Mouse (Mus musculus) urinary bladder, postnatal 14 days (tissue): ENCODE measurements around the gene Ccnt1.
"Not testable (repeated sequence)": the region's sequence is repeated elsewhere in the genome, so short reads cannot be mapped to it uniquely, and the experiment has no call there.

Source experiments
- DNase-seq: peaks from one replicate; pipeline ENCODE4 v3.0.0; 2021; ENCODE audit warnings: low spot score

The Ccnt1 gene

DNA sequence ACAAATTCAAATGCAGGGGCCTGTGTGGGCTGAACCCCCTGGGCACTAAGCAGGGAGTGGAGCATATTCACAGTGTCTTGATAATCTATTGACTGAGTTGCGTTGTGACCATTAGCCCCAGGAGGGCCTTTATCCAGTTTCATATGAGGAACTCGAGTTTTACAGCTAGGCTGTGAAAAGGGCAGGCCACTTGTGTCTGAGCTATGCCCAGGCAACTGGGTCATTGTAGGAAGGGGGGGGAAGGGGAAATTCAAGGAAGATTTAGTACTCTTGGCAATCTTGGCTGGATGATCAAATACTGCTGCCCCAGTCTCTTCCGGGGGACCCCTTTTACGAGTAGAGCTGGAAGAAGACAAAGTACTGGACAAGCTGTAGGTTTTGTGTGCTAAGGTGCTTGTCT, 27.4 kb downstream of the Ccnt1 start:
- DNase-seq, result no peak

DNA sequence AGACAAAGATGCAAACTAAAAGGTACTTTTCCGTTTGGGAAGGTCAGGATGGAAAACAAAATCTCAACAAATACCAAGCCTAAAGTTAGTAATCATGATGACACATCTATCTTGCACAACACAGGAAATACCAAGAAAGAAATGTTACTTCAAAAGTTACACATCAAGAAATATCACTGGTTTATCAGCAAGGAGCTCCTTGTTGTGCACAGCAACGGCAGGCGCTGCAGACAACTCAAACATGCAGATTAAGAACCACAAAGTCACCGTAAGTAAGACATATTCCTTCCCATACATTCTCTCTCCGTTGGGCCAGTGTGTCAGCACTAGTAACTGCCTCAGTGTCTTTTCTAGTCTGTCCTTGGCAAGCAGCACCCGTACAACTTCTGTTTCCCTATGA, 29.7 kb downstream of the Ccnt1 start:
- DNase-seq, result no peak

DNA sequence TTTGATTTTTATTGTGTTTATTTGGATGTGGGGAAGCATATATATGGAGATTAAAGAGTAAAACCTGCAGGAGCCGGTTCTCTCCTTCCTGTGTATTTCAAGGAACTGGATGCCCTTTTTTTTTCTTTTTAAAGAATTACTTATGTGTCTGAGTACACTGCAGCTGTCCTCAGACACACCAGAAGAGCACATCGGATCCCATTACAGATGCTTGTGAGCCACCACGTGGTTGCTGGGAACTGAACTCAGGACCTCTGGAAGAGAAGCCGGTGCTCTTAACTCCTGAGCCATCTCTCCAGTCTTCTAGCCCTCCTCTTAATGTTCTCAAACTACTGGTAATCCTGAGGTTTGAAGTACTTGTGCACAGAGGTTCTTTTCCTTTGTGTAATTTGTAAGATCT, 32.8 kb downstream of the Ccnt1 start:
- no peak for DNase-seq

DNA sequence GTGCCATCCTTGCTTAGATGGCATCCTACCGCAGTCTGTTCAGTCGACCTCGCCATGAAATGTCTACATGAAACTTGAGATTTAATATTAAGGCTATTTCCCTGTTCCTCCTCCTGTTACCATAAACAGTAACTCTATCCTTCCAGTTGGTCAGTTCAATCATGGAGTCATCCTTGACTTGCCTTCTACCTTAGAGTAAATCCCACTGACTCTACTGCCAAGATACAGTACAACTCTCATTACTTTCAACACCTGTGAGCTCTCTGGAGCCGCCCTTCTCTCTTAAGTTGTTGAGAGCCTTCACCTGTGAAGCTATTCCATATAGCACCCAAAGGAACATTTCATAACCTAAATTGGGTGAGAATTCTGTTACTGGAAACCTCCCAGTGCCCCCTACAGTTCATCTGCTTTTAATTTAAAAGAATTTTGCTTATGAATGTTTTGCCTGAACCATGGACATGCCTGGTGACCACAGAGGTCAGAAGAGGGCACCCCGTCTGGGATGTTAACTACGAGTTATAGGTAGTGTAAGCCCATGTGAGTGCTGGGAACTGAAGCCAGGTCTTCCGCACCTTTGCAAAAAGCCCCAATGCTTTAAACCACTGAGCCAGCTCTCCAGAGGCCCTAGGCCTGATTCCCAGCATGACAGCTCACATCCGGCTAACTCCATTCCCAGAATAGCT, 33.8 kb downstream of the Ccnt1 start:
- DNase-seq, result no peak

DNA sequence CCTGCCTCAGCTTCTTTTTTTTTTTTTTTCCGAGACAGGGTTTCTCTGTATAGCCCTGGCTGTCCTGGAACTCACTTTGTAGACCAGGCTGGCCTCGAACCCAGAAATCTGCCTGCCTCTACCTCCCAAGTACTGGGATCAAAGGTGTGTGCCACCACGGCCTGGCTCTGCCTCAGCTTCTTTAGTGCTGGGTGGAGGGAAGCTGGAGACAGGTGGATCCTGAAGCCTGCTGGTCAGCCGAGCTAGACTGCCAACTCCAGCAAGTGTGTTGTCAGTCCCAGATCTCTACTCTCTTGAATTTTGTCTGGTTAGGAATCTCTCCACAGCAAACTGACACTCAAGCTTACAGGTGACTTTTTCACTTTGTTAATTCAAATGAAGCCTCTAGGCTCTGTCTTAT, 34.8 kb downstream of the Ccnt1 start:
- DNase-seq, result no peak

DNA sequence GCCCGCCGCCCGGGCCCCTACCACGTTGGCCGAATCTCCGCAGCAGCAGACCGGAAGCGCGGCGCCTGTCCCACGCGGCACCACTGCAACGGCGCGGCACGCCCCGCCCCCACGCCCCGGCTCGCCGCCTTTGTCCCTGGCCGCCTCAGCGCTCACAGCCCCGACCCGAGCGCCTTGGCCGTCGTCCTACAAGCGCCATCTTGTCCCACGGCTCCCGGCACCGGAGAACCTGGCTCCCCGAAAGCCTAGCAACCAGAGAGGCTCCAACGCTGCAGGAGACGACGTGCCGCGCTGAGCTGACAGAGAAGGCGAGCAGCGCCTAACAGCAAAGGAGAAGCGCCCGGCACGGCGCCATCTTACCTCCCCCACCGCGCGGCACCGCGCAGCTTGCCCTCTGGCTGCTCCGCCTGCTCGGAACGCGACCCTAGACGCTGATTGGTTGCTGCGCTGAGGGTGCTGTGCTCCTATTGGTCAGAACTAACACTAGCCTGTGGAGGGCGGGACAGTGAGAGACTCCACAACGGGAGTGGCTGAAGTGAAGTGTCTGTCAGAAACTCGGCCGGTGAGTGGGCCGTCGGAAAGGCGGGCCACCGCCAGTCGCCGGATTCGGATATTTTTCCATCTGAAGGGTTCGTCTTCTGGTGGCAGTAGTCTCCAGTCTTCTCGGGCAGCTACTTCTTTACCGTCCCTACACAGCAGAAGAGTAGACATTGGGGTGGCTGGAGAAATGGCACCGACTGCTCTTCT, 36.7 kb downstream of the Ccnt1 start, which contains the start of gene Kansl2:
TSS of gene Kansl2 (minus strand) at position 384 of the 747 bp plus-strand sequence.
- DNase-seq, result peak; percentile 97

DNA sequence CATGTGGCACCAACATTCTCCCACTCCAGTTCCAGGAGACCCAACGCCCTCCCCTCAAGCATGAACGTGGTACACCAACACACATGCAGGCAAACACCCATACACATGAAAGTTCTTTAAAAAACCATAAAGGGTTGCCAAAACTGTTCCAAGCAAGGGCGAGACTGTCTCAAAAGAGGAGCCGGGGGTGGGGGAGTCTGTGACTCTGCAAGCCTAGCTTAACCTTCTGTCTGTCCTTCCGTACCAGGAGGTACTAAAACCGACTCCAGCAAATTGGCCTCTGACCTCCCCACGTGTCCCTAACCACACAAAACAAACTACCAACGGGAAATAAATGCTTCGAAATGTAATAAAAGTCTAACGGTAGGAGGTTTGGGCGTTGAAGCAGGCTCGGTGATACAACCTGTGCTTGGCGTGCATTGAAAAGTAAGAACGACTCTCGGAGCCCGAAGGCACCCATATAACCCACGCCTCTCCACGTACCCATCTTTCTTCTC, 37.6 kb downstream of the Ccnt1 start:
- no peak for DNase-seq

DNA sequence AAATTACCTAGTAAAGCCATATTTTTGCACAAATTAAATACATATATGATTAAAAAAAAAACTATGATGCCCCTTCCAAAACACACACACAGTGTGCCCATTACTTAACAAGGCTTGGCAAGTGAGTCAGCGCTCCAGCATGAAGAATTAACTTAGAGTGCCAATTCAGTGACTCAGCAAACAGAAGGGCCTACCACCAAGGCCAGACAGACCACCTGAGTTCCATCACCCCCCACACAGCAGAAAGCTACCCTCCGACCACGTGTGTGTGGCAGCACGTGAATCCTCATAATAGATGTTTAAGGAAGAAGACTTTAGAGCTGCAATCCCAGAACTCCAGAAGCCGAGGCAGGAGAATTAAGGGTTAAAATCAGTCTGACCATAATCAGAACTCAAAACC, 38.4 kb downstream of the Ccnt1 start:
- DNase-seq, result no peak

DNA sequence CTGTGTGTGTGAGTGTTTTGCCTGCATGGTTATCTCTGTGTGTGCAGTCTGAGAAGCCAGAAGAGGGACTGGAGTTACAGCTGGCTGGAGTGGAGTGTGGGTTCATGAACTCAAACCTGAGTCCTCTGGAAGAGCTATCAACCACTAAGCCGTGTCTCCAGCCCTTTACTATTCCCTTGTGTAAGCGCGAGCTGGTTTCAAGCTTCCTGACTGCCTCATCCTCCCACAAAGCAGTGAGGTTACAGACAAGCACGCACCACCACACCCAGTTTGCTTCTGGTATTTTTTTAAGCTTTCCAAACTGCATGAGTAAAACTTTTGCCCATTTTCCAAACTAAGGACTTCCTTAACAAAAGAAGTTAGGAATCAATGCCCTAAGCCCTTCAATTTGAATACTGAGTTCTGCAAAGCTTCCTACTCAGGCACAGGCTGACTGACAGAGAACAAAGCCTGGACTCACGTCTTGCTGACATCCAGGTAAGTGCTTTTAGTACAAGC, 42.6 kb downstream of the Ccnt1 start:
- no peak for DNase-seq

DNA sequence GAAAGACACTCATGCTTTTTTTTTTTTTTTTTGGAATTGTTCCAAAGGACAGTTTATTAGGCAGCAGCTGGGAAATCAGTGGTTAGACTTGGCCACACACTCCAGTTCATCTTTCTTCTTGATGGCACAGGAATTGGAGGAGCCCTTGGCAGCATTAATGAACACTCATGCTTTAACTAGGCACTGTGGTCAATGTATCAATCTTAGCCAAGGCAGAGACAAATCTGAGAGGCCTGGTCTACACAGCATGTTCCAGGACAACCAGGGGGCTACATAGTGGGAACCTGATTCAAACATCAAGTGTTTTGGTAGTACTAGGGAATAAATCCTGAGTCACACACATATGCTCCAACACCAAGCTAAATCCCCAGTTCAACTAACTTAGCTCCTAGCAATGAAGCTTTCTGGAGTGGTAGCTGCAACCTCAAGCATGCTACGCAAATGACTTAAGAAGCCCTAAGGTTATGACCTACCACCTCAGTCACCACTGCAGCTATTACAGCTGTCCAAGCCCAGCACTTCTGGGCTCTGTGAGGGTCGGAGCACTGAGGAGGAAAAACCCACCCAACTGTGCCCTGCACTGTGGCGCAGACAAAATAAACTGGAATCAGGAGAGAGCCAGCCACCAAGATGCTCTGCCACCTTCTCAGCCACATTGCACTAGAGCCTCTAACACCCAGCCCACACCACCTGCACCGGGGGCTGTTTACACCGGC, 43.5 kb downstream of the Ccnt1 start:
- no peak for DNase-seq

DNA sequence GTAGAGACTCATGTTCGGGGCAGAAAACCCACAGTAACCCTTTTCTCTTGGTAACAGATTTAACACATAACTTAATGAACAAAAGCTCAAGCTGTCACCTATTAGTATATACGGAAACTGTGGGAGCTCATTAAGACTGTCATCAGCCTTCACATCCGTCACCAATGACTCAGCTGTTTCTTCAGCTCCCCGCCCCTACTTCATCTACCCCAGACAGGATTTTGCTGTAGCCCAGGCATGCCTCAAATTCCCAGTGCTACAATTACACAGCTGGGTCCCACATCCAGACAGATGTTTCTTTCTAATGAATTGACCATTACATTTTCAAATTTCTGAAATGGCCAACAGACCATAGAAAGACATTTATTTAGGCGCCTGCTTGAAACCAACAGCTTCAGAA, 44.7 kb downstream of the Ccnt1 start:
- no peak for DNase-seq

DNA sequence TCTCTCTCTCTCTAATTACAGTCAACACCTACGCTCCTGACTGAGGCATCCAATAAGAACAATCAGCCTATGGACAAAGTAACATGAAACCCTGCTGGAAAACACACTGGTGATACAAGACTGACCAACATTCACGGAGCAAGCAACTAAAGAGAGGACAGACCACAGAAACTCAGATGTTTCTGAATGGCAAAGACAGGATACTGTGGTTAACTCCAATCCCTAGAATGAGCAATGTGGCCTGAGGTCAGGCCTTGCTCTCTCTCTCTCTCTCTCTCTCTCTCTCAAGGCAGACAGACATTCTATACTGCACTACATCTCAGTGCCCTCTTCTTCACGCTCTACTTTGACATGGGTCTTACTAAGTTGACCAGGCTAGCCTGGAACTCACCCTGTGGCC, 49.5 kb downstream of the Ccnt1 start:
- no peak for DNase-seq

DNA sequence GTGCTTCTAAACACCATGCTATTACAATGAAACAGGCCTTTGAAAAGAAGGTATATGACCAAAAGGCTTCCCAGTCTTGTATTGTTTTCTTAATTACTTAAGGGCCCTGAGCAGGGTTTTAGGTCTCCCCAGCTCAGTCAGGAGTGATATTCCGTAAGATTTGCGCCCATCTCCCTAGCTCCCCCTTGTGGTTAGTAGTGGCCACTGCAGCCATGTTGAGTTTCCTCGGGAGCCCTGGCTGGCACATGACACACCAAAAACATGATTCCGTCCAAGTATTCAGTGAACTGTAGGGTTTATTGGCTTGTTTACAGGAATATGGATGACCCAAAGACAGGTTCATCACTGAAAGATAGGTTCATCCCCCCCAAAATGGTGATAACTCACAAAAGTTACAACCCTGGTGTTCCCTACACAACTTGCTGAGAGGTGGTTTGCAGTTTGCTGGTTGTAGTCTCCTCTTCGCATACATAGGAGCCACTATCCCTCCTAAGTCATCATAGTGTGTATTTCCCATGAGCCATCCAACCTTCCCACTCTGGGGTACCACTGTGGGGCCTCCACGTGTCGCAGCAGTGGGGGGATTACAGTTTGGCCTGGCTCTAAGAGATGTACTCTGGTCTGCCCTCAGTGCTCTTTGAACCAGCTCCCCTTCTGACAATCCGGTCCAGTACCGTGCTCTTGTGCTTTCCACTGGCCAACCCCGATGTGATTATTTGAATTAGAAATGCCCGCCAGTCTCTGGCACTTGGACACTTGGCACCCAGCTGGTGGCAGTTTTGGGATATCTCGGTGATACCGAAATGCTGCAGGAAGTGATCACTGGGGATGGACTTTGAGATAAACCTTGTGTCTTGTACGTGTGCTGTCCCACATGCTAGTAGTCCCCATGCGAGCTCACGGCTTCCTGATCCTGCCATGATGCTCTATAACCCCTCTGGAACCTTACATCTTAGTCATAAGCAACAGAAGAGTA, 53.1 kb downstream of the Ccnt1 start:
- DNase-seq, result peak; percentile 61

DNA sequence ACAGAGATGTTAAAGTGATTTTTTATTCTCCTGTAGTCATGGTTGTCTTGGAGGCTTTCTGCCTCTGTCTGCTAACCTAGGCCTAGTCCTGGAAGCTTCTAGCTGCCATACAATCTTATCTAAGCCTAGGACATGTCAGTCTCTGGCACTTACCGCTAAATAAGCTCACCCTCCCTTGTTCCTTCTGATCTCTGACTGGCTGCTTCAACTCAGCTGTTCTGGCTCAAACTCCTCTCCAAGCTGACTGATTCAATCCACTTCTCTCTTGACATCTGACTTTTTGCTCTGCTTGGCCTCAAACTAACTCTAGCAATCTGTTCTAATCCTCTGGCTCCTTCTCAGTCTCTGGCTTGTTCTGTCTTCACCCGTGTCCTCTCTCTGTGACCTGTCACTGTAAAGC, 55.9 kb downstream of the Ccnt1 start:
- not testable (repeated sequence) for DNase-seq

DNA sequence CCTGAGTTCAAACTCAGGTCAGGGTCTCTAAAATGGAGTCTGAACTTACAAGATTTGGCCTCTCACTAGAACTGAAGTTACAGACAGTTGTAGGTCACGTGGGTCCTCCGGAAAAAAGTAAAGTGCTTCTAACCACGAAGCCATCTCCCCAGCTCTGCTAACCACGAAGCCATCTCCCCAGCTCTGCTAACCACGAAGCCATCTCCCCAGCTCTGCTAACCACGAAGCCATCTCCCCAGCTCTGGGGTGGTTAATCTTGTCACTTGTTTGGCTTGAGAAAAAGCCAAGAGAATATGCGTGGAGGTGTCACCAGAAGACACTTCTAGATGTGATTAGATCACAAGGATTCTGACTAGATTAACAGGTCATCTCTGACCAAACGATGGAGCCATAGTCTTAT, 56.6 kb downstream of the Ccnt1 start:
- DNase-seq, result no peak

DNA sequence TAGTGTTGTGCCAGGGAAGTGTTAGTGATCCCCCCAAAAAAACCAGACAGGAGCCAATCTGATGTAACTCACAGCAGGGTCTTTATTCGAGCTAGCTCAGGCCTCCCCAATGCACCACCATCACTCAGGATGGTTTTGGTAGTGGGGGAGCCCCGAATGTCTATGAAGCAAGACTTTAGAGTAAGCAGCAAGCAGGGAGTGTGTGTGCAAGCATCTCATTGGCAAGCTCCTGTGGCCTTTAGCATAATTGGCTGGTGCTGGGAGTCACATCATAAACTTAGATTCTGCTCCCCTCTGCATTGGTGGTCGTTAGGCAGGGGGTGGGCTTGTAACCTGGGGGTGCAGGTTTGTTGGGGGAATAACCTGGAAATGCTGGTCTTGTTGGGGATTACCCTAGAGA, 57.0 kb downstream of the Ccnt1 start:
- DNase-seq, result not testable (repeated sequence)

DNA sequence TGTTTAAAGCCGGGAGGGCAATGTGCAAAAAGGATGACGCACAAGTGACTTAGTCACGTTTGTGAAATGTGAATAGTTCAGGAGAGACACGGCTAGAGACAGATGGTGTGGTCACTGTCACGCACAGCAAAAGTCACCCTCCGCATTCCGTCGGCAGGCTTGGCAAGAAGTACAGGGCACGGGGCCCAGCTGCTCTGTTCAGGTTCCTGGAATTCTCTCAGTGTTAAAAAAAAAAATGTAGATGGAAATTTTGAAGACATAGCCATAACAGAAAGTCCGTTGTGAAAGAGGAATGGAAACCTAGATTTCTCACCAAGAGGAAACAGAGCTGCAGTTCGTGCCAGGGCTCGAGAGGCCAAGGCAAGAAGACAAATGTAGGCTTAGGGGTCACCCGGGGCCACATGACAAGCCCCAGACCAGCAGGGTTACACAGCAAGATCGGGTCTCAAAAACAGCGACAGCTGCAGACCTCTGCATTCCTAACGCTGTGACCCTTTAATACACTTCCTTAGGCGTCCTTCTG, 57.9 kb downstream of the Ccnt1 start:
- DNase-seq, result peak; percentile 52

DNA sequence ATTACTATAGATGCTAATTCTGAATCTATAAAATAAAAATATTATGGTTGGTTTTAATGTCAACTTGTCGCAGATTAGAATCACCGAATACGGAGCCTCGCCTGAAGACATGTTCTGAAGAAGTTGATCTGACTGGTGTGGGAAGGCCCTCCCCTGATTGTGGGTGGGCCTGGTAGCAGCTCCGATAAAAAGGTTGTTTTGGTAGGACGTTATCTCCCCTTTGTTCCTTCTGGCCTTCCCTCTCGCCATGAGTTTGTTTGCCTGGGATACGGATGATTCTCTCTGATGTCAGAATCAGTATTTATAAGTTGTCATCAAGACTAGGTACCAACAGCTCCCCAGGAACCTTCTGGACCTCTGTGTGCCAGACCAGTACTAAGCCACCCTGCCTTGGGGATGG, 58.5 kb downstream of the Ccnt1 start:
- no peak for DNase-seq

DNA sequence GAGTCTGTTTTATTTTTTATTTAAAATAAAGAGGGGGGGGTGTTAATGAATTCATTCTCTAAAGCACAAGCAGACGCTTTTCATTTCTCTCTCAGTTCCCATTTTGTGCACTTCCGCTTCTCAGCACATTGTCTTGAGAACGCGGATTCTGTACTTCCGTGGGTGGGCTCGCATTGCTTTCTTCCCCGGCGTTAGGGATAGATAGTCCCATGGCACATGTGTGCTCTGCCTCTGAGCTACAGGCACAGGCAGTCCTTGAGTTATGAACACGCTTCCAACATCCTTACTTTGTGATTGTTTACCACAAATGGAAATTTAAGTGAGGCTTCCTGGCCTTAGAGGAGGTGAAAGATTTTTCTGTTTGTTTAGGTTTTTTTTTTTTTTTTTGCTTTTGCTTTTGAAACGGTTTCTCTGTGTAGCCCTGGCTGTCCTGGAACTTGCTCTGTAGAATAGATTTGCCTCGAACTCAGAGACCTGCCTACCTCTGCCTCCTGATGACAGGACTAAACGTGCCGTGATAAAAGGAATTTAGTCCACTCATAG, 59.3 kb downstream of the Ccnt1 start:
- DNase-seq, result no peak

DNA sequence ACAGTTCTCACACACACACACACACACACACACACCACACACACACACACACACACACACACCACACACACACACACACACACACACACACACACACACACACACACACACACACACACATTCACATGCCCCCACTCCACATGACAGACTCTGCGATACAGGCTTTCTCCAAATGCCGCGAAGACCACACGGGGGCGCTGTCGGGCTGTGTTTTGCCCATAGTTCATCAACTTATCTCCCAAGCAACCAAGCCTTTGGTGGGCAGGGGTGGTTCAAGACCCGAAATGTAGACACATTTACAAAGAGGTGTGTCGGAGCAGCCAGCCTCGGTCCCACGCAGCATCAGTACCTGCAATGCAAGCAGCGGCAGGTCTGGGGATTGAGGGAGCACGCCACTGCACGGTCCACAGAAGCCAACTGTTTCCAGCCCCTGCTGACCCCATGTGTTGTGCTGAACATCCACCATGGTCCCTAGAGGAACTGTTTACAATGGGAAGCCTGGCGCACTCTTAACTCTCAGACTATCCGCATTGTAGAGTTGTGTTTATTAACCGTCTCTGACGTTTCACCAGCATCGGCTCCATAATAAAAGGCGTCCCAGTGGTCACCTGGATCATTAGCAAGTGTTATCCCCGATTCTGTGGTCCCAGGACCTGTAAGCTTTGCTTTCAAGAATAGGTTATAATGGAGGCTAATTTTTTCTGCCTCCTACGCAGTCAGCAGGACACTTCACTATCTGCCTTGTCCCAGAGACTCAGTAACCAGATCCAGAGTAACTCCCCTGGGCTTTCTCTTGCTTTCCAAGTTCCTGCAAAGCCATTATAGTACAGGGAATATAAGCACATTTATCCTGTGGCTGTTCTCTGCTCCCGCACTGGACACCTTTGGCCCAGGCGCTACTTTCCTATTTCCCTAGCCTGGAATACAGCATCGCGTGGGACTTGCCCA, 60.0 kb downstream of the Ccnt1 start:
- DNase-seq, result peak; percentile 77
